19 mouse cellular contexts compared by ENCODE assay signal in the genomic region with DNA sequence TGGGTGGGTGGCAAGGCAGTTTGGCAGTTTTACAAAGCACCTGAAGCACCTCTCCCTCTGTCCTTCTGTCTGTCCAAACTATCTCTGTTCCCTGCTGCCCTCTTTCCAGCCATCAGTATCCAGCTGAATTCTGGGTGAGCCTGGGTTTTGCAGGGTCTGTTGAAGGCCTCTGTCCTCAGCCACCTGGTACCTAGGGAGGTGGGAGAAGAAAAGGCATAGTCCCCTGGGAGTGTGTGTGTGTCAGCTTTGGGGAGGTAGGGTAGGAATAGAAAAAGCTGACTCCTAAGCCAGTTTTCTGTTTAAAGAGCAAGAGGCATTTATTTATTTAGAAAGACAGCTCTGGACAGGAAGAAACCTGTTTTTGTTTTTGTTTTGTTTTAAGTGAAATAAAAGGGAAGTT. TPM values are rescaled to one million over a fixed set of nuclear protein-coding genes. Genes with fewer than 3 reads are reported as not detected.
DNase-seq lines count a peak whose midpoint lies in the region; ATAC-seq and TF ChIP-seq lines count a peak whose summit lies in the region.
"Had no signal": no experiment of that assay in that cellular context is flagged by ENCODE, and none has a peak within 500 bp of the region (broad histone marks: within the 10 kb centered on the region; RNA-seq: fewer than 3 reads in every experiment).

No protein-coding gene starts in this region.

- ATAC-seq in limb, embryonic 11.5 days (ENCODE audit: insufficient number of reproducible peaks, low FRiP score, low TSS enrichment, low read depth) = no peak
- ATAC-seq in embryonic facial prominence, embryonic 14.5 days (ENCODE audit: low read depth) = no peak
- ATAC-seq: forebrain, embryonic 13.5 days; liver, postnatal 0 days had no signal

- no peak for TF ChIP-seq CTCF in ES-Bruce4 (IDR thresholded peaks at IDR 0.05; ENCODE audit: low read depth, low read length)

- TF ChIP-seq EP300 in ES-Bruce4 (IDR thresholded peaks at IDR 0.05; ENCODE audit: insufficient read depth, low read depth, low read length) = no peak

- no peak for DNase-seq in limb, embryonic 11.5 days (ENCODE audit: low spot score)
- no peak for DNase-seq in limb, embryonic 10.5 days (ENCODE audit: low spot score)
- DNase-seq in ES-CJ7 (ENCODE audit: low read depth, low spot score) = peak; percentile 55
- no peak for DNase-seq in embryonic facial prominence, embryonic 14.5 days (ENCODE audit: low spot score)
- DNase-seq in cerebellum, adult 11-12 months = no peak
- DNase-seq in adrenal gland, adult 8-10 months = no peak
- DNase-seq: adrenal gland, postnatal 36 days; cerebellum, adult 9-10 months; heart, postnatal 36 days; kidney, adult 8-10 months; liver, postnatal 0 days had no signal

- H3K9ac ChIP-seq in limb, embryonic 11.5 days (ENCODE audit: low read length) = no peak overlapping the region
- H3K9ac ChIP-seq in ES-Bruce4 (ENCODE audit: low read depth, poor library complexity, severe bottlenecking) = no peak overlapping the region
- H3K9ac ChIP-seq in embryonic facial prominence, embryonic 14.5 days (ENCODE audit: low read depth, low read length) = peak overlapping the region; percentile 90; the same call in 1 of the 2 replicates
- H3K9ac ChIP-seq: forebrain, embryonic 13.5 days; hindbrain, embryonic 15.5 days; liver, postnatal 0 days; neural tube, embryonic 12.5 days had no signal

- H3K27ac ChIP-seq in limb, embryonic 11.5 days (replicated peaks; ENCODE audit: low read depth, low read length) = no peak overlapping the region
- no peak overlapping the region for H3K27ac ChIP-seq in limb, embryonic 10.5 days
- peak overlapping the region; percentile 23 for H3K27ac ChIP-seq in ES-Bruce4 (ENCODE audit: insufficient read depth, low read length)
- peak overlapping the region; percentile 72; the same call in 1 of the 2 replicates for H3K27ac ChIP-seq in embryonic facial prominence, embryonic 14.5 days (replicated peaks; ENCODE audit: low read depth, low read length)
- H3K27ac ChIP-seq: forebrain, embryonic 13.5 days; heart, embryonic 10.5 days; hindbrain, embryonic 15.5 days; left cerebral cortex, adult 2 months; midbrain, embryonic 10.5 days; neural tube, embryonic 12.5 days; stomach, postnatal 0 days had no signal

- no peak overlapping the region for H3K4me3 ChIP-seq in limb, embryonic 11.5 days (ENCODE audit: low read depth, low read length)
- H3K4me3 ChIP-seq in limb, embryonic 10.5 days = no peak overlapping the region
- no peak overlapping the region for H3K4me3 ChIP-seq in ES-Bruce4 (ENCODE audit: low read depth, low read length)
- H3K4me3 ChIP-seq in embryonic facial prominence, embryonic 14.5 days (ENCODE audit: low read depth, low read length) = peak overlapping the region; percentile 51
- H3K4me3 ChIP-seq: forebrain, embryonic 13.5 days; heart, embryonic 10.5 days; hindbrain, embryonic 15.5 days; left cerebral cortex, adult 2 months; midbrain, embryonic 10.5 days; neural tube, embryonic 12.5 days had no signal

- H3K36me3 ChIP-seq in limb, embryonic 11.5 days (ENCODE audit: control insufficient read depth, insufficient read depth, low read length) = peaks cover 9% of the 10 kb centered on the region; the same call in 1 of the 2 replicates
- H3K36me3 ChIP-seq in limb, embryonic 10.5 days = peaks cover 87% of the 10 kb centered on the region
- peaks cover 58% of the 10 kb centered on the region for H3K36me3 ChIP-seq in ES-Bruce4 (ENCODE audit: control insufficient read depth, insufficient read depth, low read length, poor library complexity, severe bottlenecking)
- peaks cover 65% of the 10 kb centered on the region for H3K36me3 ChIP-seq in embryonic facial prominence, embryonic 14.5 days (ENCODE audit: control insufficient read depth, insufficient read depth, low read length)
- H3K36me3 ChIP-seq: hindbrain, embryonic 15.5 days; midbrain, embryonic 10.5 days; neural tube, embryonic 12.5 days had no signal

- TF ChIP-seq POLR2A in ES-Bruce4 (IDR thresholded peaks at IDR 0.05; ENCODE audit: insufficient read depth, low read length) = no peak

- H3K27me3 ChIP-seq in limb, embryonic 11.5 days (ENCODE audit: control insufficient read depth, insufficient read depth, low read length) = peaks cover 74% of the 10 kb centered on the region
- H3K27me3 ChIP-seq in limb, embryonic 10.5 days (ENCODE audit: low read depth, poor library complexity, severe bottlenecking) = peaks cover 98% of the 10 kb centered on the region
- H3K27me3 ChIP-seq in ES-Bruce4 (ENCODE audit: control insufficient read depth, insufficient read depth, low read length, poor library complexity, severe bottlenecking) = no peaks in the 10 kb centered on the region
- peaks cover 68% of the 10 kb centered on the region for H3K27me3 ChIP-seq in embryonic facial prominence, embryonic 14.5 days (replicated peaks; ENCODE audit: control insufficient read depth, insufficient read depth, low read length)

- H3K4me1 ChIP-seq in limb, embryonic 11.5 days (ENCODE audit: control insufficient read depth, insufficient read depth, low read length) = peaks cover 13% of the 10 kb centered on the region
- H3K4me1 ChIP-seq in limb, embryonic 10.5 days = peaks cover 72% of the 10 kb centered on the region
- H3K4me1 ChIP-seq in ES-Bruce4 (ENCODE audit: control insufficient read depth, insufficient read depth, low read length) = peaks cover 4% of the 10 kb centered on the region
- peaks cover 3% of the 10 kb centered on the region; the same call in 1 of the 2 replicates for H3K4me1 ChIP-seq in embryonic facial prominence, embryonic 14.5 days (ENCODE audit: control insufficient read depth, insufficient read depth, low read length)

- peak overlapping the region; percentile 15; the same call in 1 of the 2 replicates for H3K4me2 ChIP-seq in limb, embryonic 11.5 days (ENCODE audit: low read depth, severe bottlenecking)
- peak overlapping the region; percentile 93 for H3K4me2 ChIP-seq in embryonic facial prominence, embryonic 14.5 days (ENCODE audit: low read depth, low read length)
- H3K4me2 ChIP-seq: forebrain, embryonic 13.5 days; hindbrain, embryonic 15.5 days; neural tube, embryonic 12.5 days had no signal

- no peaks in the 10 kb centered on the region for H3K9me3 ChIP-seq in limb, embryonic 11.5 days (ENCODE audit: control insufficient read depth, low read length)
- no peaks in the 10 kb centered on the region for H3K9me3 ChIP-seq in limb, embryonic 10.5 days (replicated peaks)
- H3K9me3 ChIP-seq in ES-Bruce4 (replicated peaks; ENCODE audit: control insufficient read depth, insufficient read depth, low read length, poor library complexity, severe bottlenecking) = no peaks in the 10 kb centered on the region
- H3K9me3 ChIP-seq in embryonic facial prominence, embryonic 14.5 days (ENCODE audit: control insufficient read depth, low read length) = no peaks in the 10 kb centered on the region
- H3K9me3 ChIP-seq: forebrain, embryonic 13.5 days; heart, embryonic 10.5 days; hindbrain, embryonic 15.5 days; midbrain, embryonic 10.5 days; neural tube, embryonic 12.5 days had no signal

RNA-seq across cellular contexts. Expression of a gene that starts 8.6 kb away (rescaled TPM):
- polyA plus RNA-seq in limb, embryonic 11.5 days (2014; fragmentation: Nextera tagmentation; extraction: Ambion mirVana) = 42.6 and 52.2 TPM in 2 replicates
- polyA plus RNA-seq in limb, embryonic 10.5 days (2016; fragmentation: Nextera tagmentation; extraction: Ambion mirVana) = 50.1 and 55.3 TPM in 2 replicates
- 29.8 and 30.1 TPM in 2 replicates for polyA plus RNA-seq in ES-Bruce4 (2011; ENCODE audit: insufficient read depth, insufficient read length, low read depth, missing spikeins)
- polyA plus RNA-seq in embryonic facial prominence, embryonic 14.5 days (2014; fragmentation: Nextera tagmentation; extraction: Ambion mirVana) = 22.6 and 31.5 TPM in 2 replicates
- total RNA-seq in adrenal gland, adult 8-10 months (2022) = 100 to 1,000 TPM; 299 to 549 (median 400) TPM

Comparison
In these comparisons a context has a peak if more than half of its experiments do, and no peak if none do; other contexts are left out.
1. H3K27ac ChIP-seq: peak in ES-Bruce4 (single experiment) and embryonic facial prominence, embryonic 14.5 days (single experiment); none in limb, embryonic 11.5 days (single experiment) and limb, embryonic 10.5 days (single experiment).